Mouse (Mus musculus) cortical plate, adult 2 months (tissue): ENCODE measurements around the gene Ntm. TPM values are rescaled to one million over a fixed set of nuclear protein-coding genes. Genes with fewer than 3 reads are reported as not detected.

Experiments
- H3K27ac ChIP-seq: fragments of 200-500 bp; 2 replicates; pipeline ENCODE4 v1.5.1; 2012; ENCODE audit warnings: low read length, control low read depth, inconsistent platforms; ENCODE audit not compliant: insufficient read depth
- H3K4me1 ChIP-seq: fragments of 200-500 bp; 2 replicates; pipeline ENCODE4 v1.6.1; 2011; ENCODE audit warnings: low read length; ENCODE audit not compliant: control insufficient read depth, insufficient read depth
- H3K4me3 ChIP-seq: fragments of 200-500 bp; 2 replicates; pipeline ENCODE4 v1.5.1; 2011; ENCODE audit warnings: mild to moderate bottlenecking, low read length, control low read depth; ENCODE audit not compliant: insufficient read depth
- CTCF ChIP-seq: fragments of 200-500 bp; IDR thresholded peaks from 2 replicates; pipeline ENCODE4 v1.5.1; 2011; ENCODE audit warnings: mild to moderate bottlenecking, control low read depth, low read length; ENCODE audit not compliant: insufficient read depth; ENCODE audit errors: extremely low read depth
- POLR2A ChIP-seq: fragments of 200-500 bp; IDR thresholded peaks from 2 replicates; pipeline ENCODE4 v1.6.1; 2011; ENCODE audit warnings: mild to moderate bottlenecking, low read length, control low read depth; ENCODE audit not compliant: insufficient read depth; ENCODE audit errors: extremely low read depth
- polyA plus RNA-seq: library from polyadenylated mRNA; depleted of rRNA; stranded (reverse); fragments of >200 nt; gene quantifications from 2 replicates; pipeline ENCODE4 v1.2.3, GENCODE M21; 2012

Gene Ntm
- polyA plus RNA-seq, 1 experiment, result 169 TPM

DNA sequence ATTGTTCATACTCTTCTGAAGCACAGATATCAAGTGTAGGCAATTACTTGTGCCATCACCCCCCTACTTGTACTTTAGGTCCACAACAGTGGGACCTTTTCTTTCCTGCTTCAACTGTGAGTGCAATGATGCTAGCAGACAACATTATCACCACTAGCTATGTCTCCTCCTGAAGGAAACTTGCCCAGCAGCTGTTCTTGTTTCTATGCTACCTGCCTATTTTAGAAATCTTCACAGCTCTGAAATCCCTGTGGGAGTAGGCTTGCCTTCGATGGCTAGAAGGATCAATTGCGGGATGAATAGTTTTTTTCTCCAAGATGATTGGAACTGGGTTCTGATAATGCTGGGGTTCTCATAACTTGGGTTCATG is 693.7 kb downstream of the Ntm start:
- Histone ChIP-seq H3K27ac (peak overlapping the region; percentile 65; the same call in 1 of the 2 replicates), H3K4me3 (no peak overlapping the region), H3K4me1 (peaks cover 16% of the 10 kb centered on the region)
- TF ChIP-seq POLR2A (no peak), CTCF (no peak)

GRCm38 (mm10) chr9:29268583-29269276 is 694.2 kb downstream of the Ntm start:
- Histone ChIP-seq H3K4me1 (peaks cover 16% of the 10 kb centered on the region), H3K4me3 (no peak overlapping the region), H3K27ac (peak overlapping the region; percentile 4)
- TF ChIP-seq POLR2A, result no peak
- no peak for TF ChIP-seq CTCF

- no peak overlapping the region for H3K4me3 ChIP-seq
- peaks cover 18% of the 10 kb centered on the region for H3K4me1 ChIP-seq
- no peak for TF ChIP-seq POLR2A
- no peak for TF ChIP-seq CTCF
- no peak overlapping the region for H3K27ac ChIP-seq
Measured at GRCm38 (mm10) chr9:29267663-29268062, 695.3 kb downstream of the Ntm start.

GRCm38 (mm10) chr9:29265177-29265576 is 697.8 kb downstream of the Ntm start:
- TF ChIP-seq POLR2A, result no peak
- TF ChIP-seq CTCF, result no peak
- Histone ChIP-seq H3K27ac (no peak overlapping the region), H3K4me3 (no peak overlapping the region), H3K4me1 (peaks cover 18% of the 10 kb centered on the region)

- no peak for TF ChIP-seq CTCF
- no peak for TF ChIP-seq POLR2A
- H3K27ac ChIP-seq, result no peak overlapping the region
- H3K4me1 ChIP-seq, result peaks cover 6% of the 10 kb centered on the region
- no peak overlapping the region for H3K4me3 ChIP-seq
Measured at GRCm38 (mm10) chr9:29262836-29263235, 700.1 kb downstream of the Ntm start.

DNA sequence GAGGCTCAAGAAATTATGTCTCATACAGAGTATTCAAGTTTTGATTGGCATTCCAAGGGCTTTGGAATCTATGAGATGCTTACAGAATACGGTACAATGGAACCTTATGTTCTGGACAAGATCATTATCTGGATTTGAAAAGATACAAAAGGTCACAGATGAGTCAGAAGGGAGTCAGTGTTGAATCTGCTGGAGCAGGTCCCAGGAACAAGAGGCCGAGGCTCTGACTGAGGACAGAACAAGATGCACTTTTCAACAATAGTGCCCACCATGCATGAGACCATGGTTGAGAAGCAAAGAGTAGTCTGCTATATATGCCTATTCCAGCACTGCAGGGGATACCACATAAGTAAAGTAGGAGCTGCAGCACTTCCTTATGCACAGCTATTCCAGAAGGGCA is 710.1 kb downstream of the Ntm start:
- no peak overlapping the region for H3K27ac ChIP-seq
- H3K4me3 ChIP-seq, result no peak overlapping the region
- no peak for TF ChIP-seq POLR2A
- TF ChIP-seq CTCF, result no peak
- no peaks in the 10 kb centered on the region for H3K4me1 ChIP-seq

GRCm38 (mm10) chr9:29250813-29251212 is 712.1 kb downstream of the Ntm start:
- Histone ChIP-seq H3K27ac (no peak overlapping the region), H3K4me1 (no peaks in the 10 kb centered on the region), H3K4me3 (no peak overlapping the region)
- TF ChIP-seq CTCF (peak; percentile 39; the same call in 1 of the 2 replicates), POLR2A (no peak)

GRCm38 (mm10) chr9:29247812-29248211 is 715.1 kb downstream of the Ntm start:
- Histone ChIP-seq H3K4me1 (peaks cover 5% of the 10 kb centered on the region), H3K4me3 (no peak overlapping the region), H3K27ac (no peak overlapping the region)
- TF ChIP-seq POLR2A (no peak), CTCF (no peak)

GRCm38 (mm10) chr9:29244006-29244405 is 718.9 kb downstream of the Ntm start:
- H3K4me1 ChIP-seq, result peaks cover 9% of the 10 kb centered on the region
- no peak overlapping the region for H3K27ac ChIP-seq
- TF ChIP-seq CTCF (no peak), POLR2A (no peak)
- no peak overlapping the region for H3K4me3 ChIP-seq

DNA sequence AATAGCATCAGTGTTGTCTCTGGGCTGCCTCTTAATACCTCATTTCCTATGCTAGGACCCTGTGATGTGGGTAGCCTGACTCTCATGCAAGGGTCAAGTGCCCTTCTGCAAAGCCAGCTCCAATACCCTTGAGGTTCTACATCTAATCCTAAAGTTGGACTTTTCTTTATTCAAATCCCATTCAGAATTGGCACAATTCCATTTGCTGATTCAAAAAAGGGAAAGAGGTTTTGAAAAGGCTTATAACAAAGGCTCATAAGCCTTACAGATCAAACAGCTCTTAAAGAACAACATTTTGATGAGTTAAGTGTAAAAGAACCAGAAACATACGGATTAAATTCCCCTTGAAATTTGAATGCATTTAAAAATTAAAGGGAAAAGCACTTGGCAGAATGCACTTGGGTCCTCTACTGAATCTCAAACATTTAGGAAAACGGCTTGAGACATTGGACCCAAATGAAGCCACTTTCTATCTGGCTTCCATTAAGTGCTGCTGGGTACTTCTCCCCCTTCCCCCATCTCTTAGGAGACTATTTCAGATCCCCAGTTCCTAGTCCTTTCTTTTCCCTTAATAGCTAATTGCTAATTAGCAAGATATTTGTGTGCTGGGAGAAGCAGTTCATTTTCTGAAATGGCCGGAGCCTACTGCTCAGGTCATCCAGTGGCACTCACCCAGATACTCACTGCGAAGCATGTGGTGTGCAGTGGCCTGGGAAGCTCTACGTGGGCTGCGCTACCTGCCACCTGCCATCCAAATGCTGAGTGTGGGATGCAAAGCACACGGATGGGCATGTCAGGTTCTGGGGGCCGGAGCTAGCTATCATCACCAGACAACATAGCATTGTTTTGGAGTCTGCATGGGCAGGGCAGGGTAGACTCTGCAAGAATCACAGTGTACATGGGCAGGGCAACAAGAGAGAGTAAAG is 720.2 kb downstream of the Ntm start:
- Histone ChIP-seq H3K4me3 (no peak overlapping the region), H3K27ac (peak overlapping the region; percentile 71), H3K4me1 (peaks cover 9% of the 10 kb centered on the region)
- TF ChIP-seq POLR2A (no peak), CTCF (no peak)
